Mouse (Mus musculus) lung, postnatal 0 days (tissue): Measurements from ENCODE around the gene Ergic3. TPM values are rescaled to one million over a fixed set of nuclear protein-coding genes. Genes with fewer than 3 reads are reported as not detected.

Source experiments
- ATAC-seq: fragments of 200-750 bp; cut with Nextera tagmentation; 2 replicates; pipeline ENCODE4 v1.8.0; 2017; ENCODE audit warnings: moderate library complexity
- DNase-seq: peaks from one replicate; pipeline ENCODE4 v3.0.0-alpha.2; 2016; ENCODE audit warnings: low spot score
- H3K27ac ChIP-seq: fragments of 300-500 bp; sonication (generic); 2 replicates; pipeline ENCODE4 v1.5.1; 2014; ENCODE audit warnings: antibody characterized with exemption, mild to moderate bottlenecking, low read length, mixed read lengths
- H3K27me3 ChIP-seq: fragments of 300-500 bp; sonication (generic); replicated peaks from 2 replicates; pipeline ENCODE4 v1.6.1; 2014; ENCODE audit warnings: low read length, mixed read lengths; ENCODE audit not compliant: insufficient read depth
- H3K36me3 ChIP-seq: fragments of 300-500 bp; sonication (generic); 2 replicates; pipeline ENCODE4 v1.6.1; 2014; ENCODE audit warnings: low read length, mixed read lengths; ENCODE audit not compliant: insufficient read depth
- H3K4me1 ChIP-seq: fragments of 300-500 bp; sonication (generic); 2 replicates; pipeline ENCODE4 v1.6.1; 2014; ENCODE audit warnings: antibody characterized with exemption, low read depth, low read length, mixed read lengths; ENCODE audit not compliant: insufficient read depth
- H3K4me2 ChIP-seq: fragments of 300-500 bp; sonication (generic); replicated peaks from 2 replicates; pipeline ENCODE4 v1.6.1; 2014; ENCODE audit warnings: low read depth, mild to moderate bottlenecking, low read length, moderate library complexity, mixed read lengths
- H3K4me3 ChIP-seq: fragments of 300-500 bp; sonication (generic); 2 replicates; pipeline ENCODE4 v1.5.1; 2014; ENCODE audit warnings: low read depth, low read length
- H3K9ac ChIP-seq: fragments of 300-500 bp; sonication (generic); replicated peaks from 2 replicates; pipeline ENCODE4 v1.6.1; 2014; ENCODE audit warnings: low read depth, mild to moderate bottlenecking
- H3K9me3 ChIP-seq: fragments of 300-500 bp; sonication (generic); 2 replicates; pipeline ENCODE4 v1.6.1; 2016; ENCODE audit warnings: low read length, mixed read lengths
- CTCF ChIP-seq: IDR thresholded peaks from 2 replicates; pipeline ENCODE4 v1.5.1; 2016; ENCODE audit warnings: antibody characterized with exemption, mild to moderate bottlenecking
- EP300 ChIP-seq: IDR thresholded peaks from 2 replicates; pipeline ENCODE4 v1.6.1; 2016; ENCODE audit warnings: antibody characterized with exemption, mild to moderate bottlenecking, control low read depth
- WGBS: fragments of 180-500 bp; shearing (Covaris S2); extraction: QIAGEN DNeasy Blood & Tissue Kit; methylation state at CpG from one replicate; pipeline ENCODE4 v1.1.7; 2014; 5-methylcytosine and 5-hydroxymethylcytosine counted together
- polyA plus RNA-seq: library from polyadenylated mRNA; unstranded; fragments of >200 nt; fragmentation: Nextera tagmentation; extraction: Ambion mirVana; gene quantifications from 2 replicates; pipeline ENCODE4 v1.2.1, GENCODE M21; 2015

Ergic3 gene
- polyA plus RNA-seq, 1 experiment from 2014 or later: 181 TPM

DNA sequence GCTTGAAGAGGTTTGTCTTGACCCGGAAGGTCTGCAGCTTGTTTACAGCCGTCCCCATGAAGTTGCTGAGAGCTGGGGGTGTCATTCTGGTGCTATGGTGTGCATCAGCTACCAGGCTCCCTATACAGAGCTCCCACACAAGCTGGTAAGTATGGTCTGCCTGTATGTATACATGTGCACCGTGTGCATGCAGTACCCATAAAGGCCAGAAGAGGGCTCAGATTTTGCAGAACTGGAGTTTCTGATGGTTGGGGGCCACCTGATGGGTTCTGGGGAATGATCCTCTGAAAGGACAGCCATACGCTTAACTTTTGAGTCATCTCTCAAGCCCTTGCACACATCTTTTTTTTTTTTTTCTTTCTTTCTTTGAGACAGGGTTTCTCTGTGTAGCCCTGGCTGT, 2.5 kb upstream of the Ergic3 start:
- 81% methylated on average over 4 of the region's 4 CpGs for WGBS
- 0 out of 2 replicates have a peak, but pooled peaks cover 4% of the 10 kb centered on the region for H3K36me3 ChIP-seq

DNA sequence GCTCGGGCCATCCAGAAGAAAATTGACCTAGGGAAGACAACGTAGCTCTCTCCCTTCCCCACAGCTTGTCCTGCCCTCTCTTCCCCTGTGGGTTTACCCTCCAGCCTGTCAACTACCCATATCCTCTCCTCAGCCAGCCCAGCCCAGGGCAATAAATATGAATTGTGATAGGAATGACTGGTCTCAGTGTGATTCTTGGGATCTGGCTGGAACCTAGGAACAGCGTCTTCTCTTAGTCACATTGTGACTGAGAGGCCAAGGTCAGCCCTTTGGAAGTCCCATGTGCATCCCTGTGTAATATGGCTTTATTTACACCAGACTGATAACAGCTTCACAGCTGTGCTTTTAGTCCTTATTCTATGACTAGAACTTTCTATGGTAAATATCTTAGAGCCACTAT, 10.3 kb downstream of the Ergic3 start:
- H3K9me3 ChIP-seq: no peaks in the 10 kb centered on the region
- no peak for DNase-seq
- no peak overlapping the region for H3K27ac ChIP-seq
- no peak for ATAC-seq
- TF ChIP-seq CTCF: no peak
- TF ChIP-seq EP300: no peak
- H3K4me1 ChIP-seq: no peaks in the 10 kb centered on the region
- H3K27me3 ChIP-seq: no peaks in the 10 kb centered on the region
- peaks cover 49% of the 10 kb centered on the region for H3K36me3 ChIP-seq
- WGBS: 91% methylated on average over 3 of the region's 3 CpGs
- H3K9ac ChIP-seq: no peak overlapping the region
- H3K4me3 ChIP-seq: no peak overlapping the region
- H3K4me2 ChIP-seq: no peak overlapping the region

More for the DNA sequence above, 2.5 kb upstream of the Ergic3 start:
- DNase-seq (no peak), ATAC-seq (no peak)
- no peaks in the 10 kb centered on the region for H3K27me3 ChIP-seq
- H3K4me1 ChIP-seq: peaks cover 6% of the 10 kb centered on the region; the same call in 1 of the 2 replicates
- no peak for TF ChIP-seq EP300
- TF ChIP-seq CTCF: peak; percentile 57
- H3K9me3 ChIP-seq: no peaks in the 10 kb centered on the region
- no peak overlapping the region for H3K4me2 ChIP-seq
- no peak overlapping the region for H3K9ac ChIP-seq
- no peak overlapping the region for H3K27ac ChIP-seq
- no peak overlapping the region for H3K4me3 ChIP-seq

DNA sequence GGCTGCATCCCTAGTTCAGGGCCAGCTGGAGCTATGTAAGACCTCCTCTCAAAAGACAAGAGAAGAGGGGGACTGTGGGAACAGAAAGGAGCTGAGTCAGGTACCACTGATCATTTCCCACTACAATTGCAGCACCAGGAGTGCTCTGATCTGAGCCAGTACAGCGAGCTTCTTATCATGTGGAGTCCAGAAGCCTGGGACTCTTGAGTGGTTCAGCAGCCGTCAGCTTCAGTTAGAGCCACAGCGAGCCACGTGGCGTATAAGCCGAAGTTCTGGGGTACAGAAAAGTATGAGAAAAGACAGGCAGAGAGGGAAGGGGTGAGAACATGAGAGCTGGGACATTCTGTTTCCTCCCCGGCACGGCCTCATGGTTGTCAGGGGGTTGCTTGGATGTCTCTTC, 13.4 kb downstream of the Ergic3 start:
- Histone ChIP-seq H3K4me3 (no peak overlapping the region), H3K9ac (no peak overlapping the region), H3K4me1 (no peaks in the 10 kb centered on the region), H3K36me3 (peaks cover 19% of the 10 kb centered on the region), H3K4me2 (no peak overlapping the region), H3K27ac (no peak overlapping the region), H3K27me3 (no peaks in the 10 kb centered on the region), H3K9me3 (no peaks in the 10 kb centered on the region)
- ATAC-seq (no peak), DNase-seq (no peak)
- TF ChIP-seq CTCF: no peak
- no peak for TF ChIP-seq EP300
- 77% methylated on average over 8 of the region's 8 CpGs for WGBS

DNA sequence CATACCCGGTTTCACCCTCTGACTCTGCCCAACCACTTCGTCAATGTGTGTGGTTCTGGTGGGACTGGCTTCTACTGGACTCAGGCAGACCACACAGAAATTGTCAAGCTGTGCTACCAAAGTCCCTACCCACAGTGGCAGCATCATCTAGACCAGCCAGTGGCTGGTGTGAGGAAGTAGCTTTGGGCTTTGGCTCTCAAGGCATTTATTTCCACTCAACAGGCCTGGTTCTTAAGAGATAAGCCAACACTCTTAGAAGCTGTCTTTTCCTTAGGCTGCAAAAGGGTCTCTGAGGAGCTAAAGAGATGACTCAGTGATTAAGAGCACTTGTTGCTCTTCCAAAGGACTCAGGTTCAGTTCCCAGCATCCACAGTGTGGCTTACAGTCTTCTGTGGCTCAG, 13.9 kb downstream of the Ergic3 start:
- ATAC-seq: no peak
- no peak overlapping the region for H3K4me2 ChIP-seq
- H3K9ac ChIP-seq: no peak overlapping the region
- 75% methylated on average over 2 of the region's 2 CpGs for WGBS
- no peaks in the 10 kb centered on the region for H3K4me1 ChIP-seq
- H3K36me3 ChIP-seq: peaks cover 13% of the 10 kb centered on the region
- no peak for DNase-seq
- H3K4me3 ChIP-seq: no peak overlapping the region
- H3K9me3 ChIP-seq: no peaks in the 10 kb centered on the region
- H3K27me3 ChIP-seq: no peaks in the 10 kb centered on the region
- TF ChIP-seq EP300: no peak
- no peak for TF ChIP-seq CTCF
- no peak overlapping the region for H3K27ac ChIP-seq

DNA sequence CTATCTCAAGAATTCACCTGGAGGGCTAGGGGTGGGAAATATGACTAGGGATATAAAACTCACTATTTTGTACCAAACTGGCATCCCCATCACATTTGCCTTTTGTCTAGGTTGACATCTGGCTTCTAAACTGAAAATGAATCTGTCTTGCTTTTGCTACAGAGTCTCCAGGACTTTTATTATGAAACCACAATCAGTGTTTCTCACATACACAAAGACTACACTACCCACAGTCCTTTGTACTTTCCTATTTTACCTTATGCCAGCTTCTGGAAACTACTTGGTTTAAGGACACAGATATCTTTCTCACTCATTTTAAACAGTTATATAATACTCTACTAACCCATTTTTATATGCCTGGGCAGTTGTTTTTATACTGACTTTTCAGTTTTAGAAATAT, 17.6 kb downstream of the Ergic3 start:
- Histone ChIP-seq H3K27ac (no peak overlapping the region), H3K27me3 (no peaks in the 10 kb centered on the region), H3K4me3 (no peak overlapping the region), H3K36me3 (no peaks in the 10 kb centered on the region), H3K9me3 (no peaks in the 10 kb centered on the region), H3K4me1 (no peaks in the 10 kb centered on the region), H3K4me2 (no peak overlapping the region), H3K9ac (no peak overlapping the region)
- ATAC-seq: no peak
- peak; percentile 11 for DNase-seq
- TF ChIP-seq CTCF (no peak), EP300 (no peak)

DNA sequence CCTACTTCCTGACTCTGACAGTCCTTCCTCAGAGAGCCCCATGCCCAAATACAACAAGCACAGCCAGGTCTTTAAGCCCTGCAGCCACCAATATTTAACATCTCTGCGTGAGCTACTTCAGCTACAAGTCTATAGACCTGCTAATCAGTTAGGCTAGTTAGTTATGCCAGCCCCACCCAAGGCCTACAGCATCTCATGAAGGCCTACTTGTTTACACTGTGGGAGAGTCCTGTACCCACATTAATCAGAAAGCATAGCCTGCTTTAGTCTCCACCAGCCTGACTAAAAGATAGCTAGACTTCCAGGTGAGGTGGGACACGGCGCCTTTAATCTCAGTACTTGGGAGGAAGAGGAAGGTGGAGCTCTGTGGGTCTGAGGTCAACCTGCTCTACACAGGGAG, 31.5 kb downstream of the Ergic3 start:
- Histone ChIP-seq H3K4me2 (no peak overlapping the region), H3K4me3 (no peak overlapping the region), H3K27ac (no peak overlapping the region), H3K9ac (no peak overlapping the region), H3K4me1 (no peaks in the 10 kb centered on the region), H3K9me3 (no peaks in the 10 kb centered on the region), H3K27me3 (no peaks in the 10 kb centered on the region), H3K36me3 (no peaks in the 10 kb centered on the region)
- WGBS: 91% methylated on average over 3 of the region's 3 CpGs
- DNase-seq: no peak
- ATAC-seq: no peak
- TF ChIP-seq EP300 (no peak), CTCF (no peak)

DNA sequence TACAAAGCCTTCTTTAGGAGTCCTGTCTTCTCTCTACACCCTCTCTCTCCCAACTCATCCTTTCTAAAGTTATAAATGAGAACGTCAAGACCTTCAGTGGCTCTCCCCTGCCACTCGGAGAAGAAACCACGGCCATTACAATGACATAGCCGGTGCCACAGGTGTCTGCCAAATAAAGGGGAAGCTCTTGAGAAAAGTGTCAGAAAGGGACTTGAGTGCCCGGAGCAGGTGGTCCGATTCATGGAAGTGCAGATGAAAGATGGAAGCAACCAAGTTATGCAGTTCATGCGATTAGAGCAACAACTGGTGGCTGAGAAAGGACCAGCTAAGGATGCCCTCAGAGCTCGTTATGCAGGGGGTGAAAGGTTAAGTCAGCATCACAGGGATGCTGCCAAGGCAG, 35.1 kb downstream of the Ergic3 start:
- WGBS: 76% methylated on average over 8 of the region's 8 CpGs
- DNase-seq: no peak
- no peak overlapping the region for H3K9ac ChIP-seq
- ATAC-seq: no peak
- no peak overlapping the region for H3K4me3 ChIP-seq
- no peak overlapping the region for H3K4me2 ChIP-seq
- no peaks in the 10 kb centered on the region for H3K4me1 ChIP-seq
- no peak overlapping the region for H3K27ac ChIP-seq
- no peaks in the 10 kb centered on the region for H3K27me3 ChIP-seq
- no peaks in the 10 kb centered on the region for H3K9me3 ChIP-seq
- TF ChIP-seq CTCF: no peak
- no peak for TF ChIP-seq EP300
- H3K36me3 ChIP-seq: no peaks in the 10 kb centered on the region
